19 mouse cellular contexts compared by ENCODE assay signal in genomic region chr5:97345129-97345528, GRCm38 (mm10). TPM values are rescaled to one million over a fixed set of nuclear protein-coding genes. Genes with fewer than 3 reads are reported as not detected.
DNase-seq lines count a peak whose midpoint lies in the region; ATAC-seq lines count a peak whose summit lies in the region.
"Had no signal": no experiment of that assay in that cellular context is flagged by ENCODE, and none has a peak within 500 bp of the region (broad histone marks: within the 10 kb centered on the region; RNA-seq: fewer than 3 reads in every experiment).

No protein-coding gene starts in this region.

- H3K27ac ChIP-seq in hindbrain, embryonic 10.5 days: no peak overlapping the region
- H3K27ac ChIP-seq: embryonic facial prominence, embryonic 10.5 days; embryonic facial prominence, embryonic 12.5 days; forebrain, embryonic 13.5 days; forebrain, embryonic 15.5 days had no signal

- H3K4me3 ChIP-seq in hindbrain, embryonic 10.5 days: no peak overlapping the region
- H3K4me3 ChIP-seq: embryonic facial prominence, embryonic 10.5 days; embryonic facial prominence, embryonic 12.5 days; forebrain, embryonic 13.5 days; forebrain, embryonic 15.5 days had no signal

- H3K4me1 ChIP-seq in hindbrain, embryonic 10.5 days (replicated peaks): no peaks in the 10 kb centered on the region
- H3K4me1 ChIP-seq: embryonic facial prominence, embryonic 10.5 days; embryonic facial prominence, embryonic 12.5 days; forebrain, embryonic 13.5 days had no signal

- ATAC-seq in common myeloid progenitor, adult 5-6 weeks (replicated peaks; ENCODE audit: low read depth, poor library complexity, severe bottlenecking): peak; percentile 52
- ATAC-seq in megakaryocyte, adult 5-6 weeks (ENCODE audit: poor library complexity, severe bottlenecking): peak; percentile 86
- no peak for ATAC-seq in cerebellum, adult (ENCODE audit: insufficient number of reproducible peaks, low FRiP score, low TSS enrichment)
- ATAC-seq: activated CD4-positive, CD25-positive, alpha-beta regulatory T cell, adult 4 months; forebrain, embryonic 15.5 days; Patski had no signal

- H3K27me3 ChIP-seq in hindbrain, embryonic 10.5 days (ENCODE audit: insufficient read depth, poor library complexity, severe bottlenecking): no peaks in the 10 kb centered on the region
- H3K27me3 ChIP-seq: embryonic facial prominence, embryonic 12.5 days; forebrain, embryonic 13.5 days; forebrain, embryonic 15.5 days; Patski had no signal

- H3K36me3 ChIP-seq in hindbrain, embryonic 10.5 days: no peaks in the 10 kb centered on the region
- H3K36me3 ChIP-seq: embryonic facial prominence, embryonic 10.5 days; embryonic facial prominence, embryonic 12.5 days; forebrain, embryonic 15.5 days; G1E had no signal

- H3K9me3 ChIP-seq in hindbrain, embryonic 10.5 days: no peaks in the 10 kb centered on the region
- H3K9me3 ChIP-seq: embryonic facial prominence, embryonic 10.5 days; embryonic facial prominence, embryonic 12.5 days; forebrain, embryonic 13.5 days; forebrain, embryonic 15.5 days; G1E had no signal

- DNase-seq in kidney, adult 8-10 months: no peak
- DNase-seq in hindbrain, embryonic 10.5 days (ENCODE audit: low spot score): no peak
- DNase-seq: adrenal gland, adult 8-10 months; adrenal gland, postnatal 14 days; adrenal gland, postnatal 36 days had no signal

RNA-seq across cellular contexts. Expression of gene Naa11, which starts 47.0 kb away (rescaled TPM):
- not detected in 2 replicates for total RNA-seq in common myeloid progenitor, adult 5-6 weeks (2017)
- not detected in 2 replicates for total RNA-seq in megakaryocyte, adult 5-6 weeks (2015)
- not detected in 2 replicates for total RNA-seq in megakaryocyte, adult 5-6 weeks (2017)
- not detected in 2 replicates for polyA plus RNA-seq in hindbrain, embryonic 10.5 days (2016; fragmentation: Nextera tagmentation; extraction: Ambion mirVana)
- total RNA-seq: adrenal gland, adult 18-20 months; adrenal gland, adult 8-10 months; adrenal gland, postnatal 14 days; adrenal gland, postnatal 36 days; forebrain, postnatal 0 days had no signal
- polyA plus RNA-seq: activated CD4-positive, CD25-positive, alpha-beta regulatory T cell, adult 4 months; embryonic facial prominence, embryonic 10.5 days; embryonic facial prominence, embryonic 12.5 days; embryonic facial prominence, embryonic 14.5 days; forebrain, embryonic 11.5 days; forebrain, embryonic 15.5 days; G1E; Patski had no signal
